Mouse (Mus musculus): ENCODE measurements around the gene Rasl10a. TPM values are rescaled to one million over a fixed set of nuclear protein-coding genes. Genes with fewer than 3 reads are reported as not detected.

Rasl10a gene
- polyA plus RNA-seq, 1 experiment, result 79.5 TPM

Other genes with a start within 250 kb of the Rasl10a start
- 67.6 and 67.9 TPM in 2 replicates for gene Nf2, start 208.6 kb upstream of the Rasl10a start, polyA plus RNA-seq (2012; rRNA removed)
- 74.8 and 76.4 TPM in 2 replicates for gene Nipsnap1, start 184.2 kb upstream of the Rasl10a start, polyA plus RNA-seq (2012; rRNA removed)
- 42.0 and 45.4 TPM in 2 replicates for gene Thoc5, start 162.8 kb upstream of the Rasl10a start, polyA plus RNA-seq (2012; rRNA removed)
- gene Nefh, start 110.1 kb upstream of the Rasl10a start, polyA plus RNA-seq (2012; rRNA removed), result 23.7 and 28.0 TPM in 2 replicates
- gene Ap1b1, start 71.3 kb upstream of the Rasl10a start, polyA plus RNA-seq (2012; rRNA removed), result 150 and 165 TPM in 2 replicates
- 89.1 and 98.7 TPM in 2 replicates for gene Gas2l1, start 7.2 kb downstream of the Rasl10a start, polyA plus RNA-seq (2012; rRNA removed)
- gene Rhbdd3, start 40.8 kb downstream of the Rasl10a start, polyA plus RNA-seq (2012; rRNA removed), result 29.3 and 31.6 TPM in 2 replicates
- 513 and 799 TPM in 2 replicates for gene Ewsr1, start 41.1 kb downstream of the Rasl10a start, polyA plus RNA-seq (2012; rRNA removed)
- 12.3 and 21.7 TPM in 2 replicates for gene Emid1, start 94.1 kb downstream of the Rasl10a start, polyA plus RNA-seq (2012; rRNA removed)
- gene Kremen1, start 203.4 kb downstream of the Rasl10a start, polyA plus RNA-seq (2012; rRNA removed), result 11.6 and 12.7 TPM in 2 replicates